Mouse (Mus musculus) megakaryocyte, adult 5-6 weeks (primary cell): ENCODE measurements around the gene Mrnip. TPM values are rescaled to one million over a fixed set of nuclear protein-coding genes. Genes with fewer than 3 reads are reported as not detected.

Experiments used
- ATAC-seq: 2 replicates; pipeline ENCODE4 v1.8.0; 2016; ENCODE audit warnings: mild to moderate bottlenecking, inconsistent platforms; ENCODE audit not compliant: poor library complexity, severe bottlenecking
- total RNA-seq, 2 experiments: library from RNA; stranded (forward) in 1 of 2; stranded (reverse) in 1 of 2; fragments of 153-499, 151-499 nt in 1 of 2; fragments of 221-1000, 200-1000 nt in 1 of 2; gene quantifications; 2 replicates each; pipeline versions ENCODE4 v1.2.3 to v1.2.4; 2015 to 2017

Mrnip gene
- total RNA-seq, 2 experiments from 2014 or later = 7.5 to 7.6 TPM

- ATAC-seq = no peak
These were observed 15.9 kb upstream of the Mrnip start for GRCm38 (mm10) chr11:50158346-50158745.

- ATAC-seq = no peak
These were observed 14.9 kb upstream of the Mrnip start for GRCm38 (mm10) chr11:50159347-50159746.

- peak; percentile 93 for ATAC-seq
These were observed 12.5 kb upstream of the Mrnip start for GRCm38 (mm10) chr11:50161578-50162304.

GRCm38 (mm10) chr11:50162338-50163050 is 11.8 kb upstream of the Mrnip start:
- peak; percentile 15 for ATAC-seq

- no peak for ATAC-seq
These were observed 5.9 kb upstream of the Mrnip start for GRCm38 (mm10) chr11:50168352-50168751.

- ATAC-seq = peak; percentile 100
These were observed 515 bp downstream of the Mrnip start for GRCm38 (mm10) chr11:50174730-50175187.

- ATAC-seq = no peak
These were observed 2.1 kb downstream of the Mrnip start for GRCm38 (mm10) chr11:50176351-50176750.

- no peak for ATAC-seq
These were observed 2.9 kb downstream of the Mrnip start for GRCm38 (mm10) chr11:50177111-50177510.

GRCm38 (mm10) chr11:50178532-50179488 is 4.6 kb downstream of the Mrnip start:
- no peak for ATAC-seq

- no peak for ATAC-seq
These were observed 6.4 kb downstream of the Mrnip start for GRCm38 (mm10) chr11:50180478-50181231.

- ATAC-seq = no peak
These were observed 8.5 kb downstream of the Mrnip start for GRCm38 (mm10) chr11:50182702-50183101.

- ATAC-seq = no peak
These were observed 10.5 kb downstream of the Mrnip start for GRCm38 (mm10) chr11:50184788-50185187.

- no peak for ATAC-seq
These were observed 14.4 kb downstream of the Mrnip start for GRCm38 (mm10) chr11:50188682-50189081.

- no peak for ATAC-seq
These were observed 16.1 kb downstream of the Mrnip start for GRCm38 (mm10) chr11:50190362-50190761.

- ATAC-seq = no peak
These were observed 18.0 kb downstream of the Mrnip start for GRCm38 (mm10) chr11:50192278-50192677.

GRCm38 (mm10) chr11:50194070-50194469 is 19.8 kb downstream of the Mrnip start:
- ATAC-seq = no peak

- no peak for ATAC-seq
These were observed 20.5 kb downstream of the Mrnip start for GRCm38 (mm10) chr11:50194793-50195192.

- no peak for ATAC-seq
These were observed 23.3 kb downstream of the Mrnip start for GRCm38 (mm10) chr11:50197500-50197899.

GRCm38 (mm10) chr11:50198219-50198846 is 24.1 kb downstream of the Mrnip start:
- ATAC-seq = no peak

- ATAC-seq = no peak
These were observed 24.7 kb downstream of the Mrnip start for GRCm38 (mm10) chr11:50198916-50199315.
